Mouse (Mus musculus) bone marrow macrophage, adult 2 months (primary cell): Measurements from ENCODE around the gene Rab11b.

Experiments used
- CTCF ChIP-seq: IDR thresholded peaks from 2 replicates; pipeline ENCODE4 v1.5.1; 2012; ENCODE audit warnings: low read depth, mild to moderate bottlenecking, low read length, moderate library complexity
- POLR2A ChIP-seq: IDR thresholded peaks from 2 replicates; pipeline ENCODE4 v1.6.1; 2012; ENCODE audit warnings: mild to moderate bottlenecking, low read depth, low read length, borderline replicate concordance

DNA sequence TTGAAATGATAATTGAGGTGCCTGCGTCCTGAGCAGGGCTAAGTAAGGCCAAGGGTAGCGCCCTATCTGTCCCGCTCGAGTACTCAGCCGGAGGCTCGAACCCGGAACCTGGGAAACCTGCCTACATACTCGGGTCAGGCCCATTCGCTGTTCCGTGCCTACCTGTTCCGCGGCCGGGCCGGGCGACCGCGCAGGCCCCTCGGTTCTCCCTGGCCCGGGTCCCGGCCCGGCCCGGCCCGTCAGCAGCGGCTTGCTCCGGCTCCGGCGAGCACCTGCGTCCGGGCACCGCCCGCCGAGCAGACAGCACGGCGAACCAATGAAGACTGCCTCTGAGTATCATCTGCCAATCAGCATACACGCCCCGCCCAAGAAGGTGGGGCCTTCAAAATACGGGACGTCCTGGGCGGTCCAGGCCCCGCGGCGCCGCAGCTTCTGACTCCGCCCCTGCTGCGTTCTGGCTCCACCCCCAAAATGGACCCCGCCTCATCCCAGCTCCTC, 41.9 kb downstream of the Rab11b start, which contains the start of gene March2:
- no peak; the same call in 1 of the 2 replicates for TF ChIP-seq POLR2A
- no peak for TF ChIP-seq CTCF
